Mouse (Mus musculus) brain, embryonic 14.5 days (tissue): ENCODE measurements around the gene Ntrk3. TPM values are rescaled to one million over a fixed set of nuclear protein-coding genes. Genes with fewer than 3 reads are reported as not detected.
A peak's percentile ranks its signal among the peaks of the same experiment; 100 is the strongest.

ENCODE experiments used
- DNase-seq: peaks from one replicate; pipeline ENCODE4 v3.0.0-alpha.2; 2011; ENCODE audit warnings: low read depth
- CTCF ChIP-seq: fragments of 200-500 bp; IDR thresholded peaks from 2 replicates; pipeline ENCODE4 v1.5.1; 2012; ENCODE audit warnings: inconsistent platforms, mild to moderate bottlenecking, moderate library complexity, borderline replicate concordance; ENCODE audit not compliant: insufficient read depth, insufficient read length; ENCODE audit errors: extremely low read depth
- POLR2A ChIP-seq: fragments of 200-500 bp; IDR thresholded peaks from 2 replicates; pipeline ENCODE4 v1.6.1; 2012; ENCODE audit warnings: mild to moderate bottlenecking, inconsistent platforms, borderline replicate concordance; ENCODE audit not compliant: poor library complexity, insufficient read depth, insufficient read length, severe bottlenecking; ENCODE audit errors: extremely low read depth
- polyA plus RNA-seq: library from polyadenylated mRNA; depleted of rRNA; stranded (reverse); fragments of >200 nt; gene quantifications from 2 replicates; pipeline ENCODE4 v1.2.3, GENCODE M21; 2012; rRNA removed

Gene Ntrk3
- polyA plus RNA-seq, result 49.7 and 56.0 TPM in 2 replicates

GRCm38 (mm10) chr7:78737614-78738210 lies at the start of gene Ntrk3:
Ntrk3 (minus strand) TSS chr7:78738012.
- DNase-seq, result no peak
- no peak for TF ChIP-seq CTCF
- no peak for TF ChIP-seq POLR2A

- no peak for TF ChIP-seq POLR2A
- no peak for TF ChIP-seq CTCF
- peak; percentile 28 for DNase-seq
These were observed 48.1 kb upstream of the Ntrk3 start for GRCm38 (mm10) chr7:78785906-78786305.

- no peak for TF ChIP-seq CTCF
- peak; percentile 49; the same call in 1 of the 2 replicates for TF ChIP-seq POLR2A
- peak; percentile 96 for DNase-seq
These were observed 45.1 kb upstream of the Ntrk3 start, which contains the start of the genes Mrps11 and Mrpl46 for GRCm38 (mm10) chr7:78782639-78783581. Mrps11 (plus strand) TSS chr7:78783119. Mrpl46 (minus strand) TSS chr7:78783531.

GRCm38 (mm10) chr7:78778741-78779140 lies 40.9 kb upstream of the Ntrk3 start:
- no peak for TF ChIP-seq POLR2A
- TF ChIP-seq CTCF, result no peak
- DNase-seq, result no peak

- no peak for DNase-seq
- TF ChIP-seq CTCF, result no peak
- TF ChIP-seq POLR2A, result no peak
These were observed 33.1 kb upstream of the Ntrk3 start for GRCm38 (mm10) chr7:78770936-78771335.

DNA sequence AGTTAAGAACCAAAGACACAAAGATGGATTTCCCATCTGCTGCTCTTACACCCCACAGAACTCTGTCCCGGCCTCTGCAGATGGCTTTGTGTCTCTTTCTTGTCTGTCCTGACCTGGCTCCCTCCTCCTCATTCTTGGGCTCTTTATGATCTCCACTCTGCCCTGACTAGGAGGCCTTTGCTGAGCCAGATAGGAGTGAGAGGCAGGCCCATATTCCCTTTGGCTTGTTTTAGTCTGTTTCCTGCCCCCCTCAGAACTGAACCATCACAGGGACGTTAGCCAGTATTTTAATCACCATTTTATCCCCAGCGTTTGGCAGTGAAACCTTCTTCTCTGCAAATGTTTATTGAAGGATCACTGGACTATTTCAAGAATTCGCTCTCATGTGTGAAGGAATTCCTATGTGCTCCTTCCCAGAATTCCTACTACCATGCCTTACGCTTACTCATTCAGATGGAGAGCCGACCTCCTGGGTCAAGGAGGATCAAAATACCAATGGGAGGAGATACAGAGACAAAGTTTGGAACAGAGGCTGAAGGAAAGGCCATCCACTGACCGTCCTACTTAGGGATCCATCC lies 31.4 kb upstream of the Ntrk3 start:
- TF ChIP-seq CTCF (no peak), POLR2A (no peak)
- DNase-seq, result no peak

GRCm38 (mm10) chr7:78767929-78768531 lies 30.2 kb upstream of the Ntrk3 start:
- TF ChIP-seq CTCF, result no peak
- TF ChIP-seq POLR2A, result no peak
- peak; percentile 73 for DNase-seq

DNA sequence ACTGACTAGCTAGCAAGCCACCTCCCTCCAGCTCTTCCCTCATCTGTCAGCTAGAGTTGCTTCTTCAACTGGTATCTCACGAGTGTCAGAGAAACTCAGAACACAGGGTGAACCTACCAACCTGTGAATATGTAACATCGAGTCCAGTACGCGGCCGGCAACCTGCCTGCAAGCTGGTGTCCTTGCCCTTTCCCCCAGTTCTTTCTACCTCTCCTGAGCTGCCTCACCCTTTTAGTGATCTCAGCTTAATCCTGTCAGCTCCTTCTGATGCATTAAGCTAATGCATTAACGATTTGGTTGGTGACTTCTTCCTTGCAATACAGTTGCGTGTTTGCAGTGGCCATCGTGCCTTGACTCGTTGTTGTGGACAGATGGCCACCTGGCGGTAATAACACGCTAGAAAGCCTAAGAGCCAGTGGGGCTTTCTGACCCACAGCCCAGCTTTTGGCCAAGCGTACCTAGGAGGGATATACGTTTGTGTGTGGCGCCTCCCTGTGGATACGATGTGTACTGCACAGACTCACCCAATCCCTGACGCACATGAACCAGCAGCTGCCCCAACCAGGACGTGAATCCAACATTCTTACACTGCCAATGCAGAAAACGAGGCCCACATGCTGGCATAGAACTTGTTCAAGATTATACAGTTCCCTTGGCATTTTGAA lies 28.3 kb upstream of the Ntrk3 start:
- TF ChIP-seq CTCF, result peak; percentile 88
- no peak for TF ChIP-seq POLR2A
- peak; percentile 93 for DNase-seq

- DNase-seq, result peak; percentile 31
- TF ChIP-seq POLR2A (no peak), CTCF (no peak)
These were observed 27.4 kb upstream of the Ntrk3 start for GRCm38 (mm10) chr7:78765215-78765631.

DNA sequence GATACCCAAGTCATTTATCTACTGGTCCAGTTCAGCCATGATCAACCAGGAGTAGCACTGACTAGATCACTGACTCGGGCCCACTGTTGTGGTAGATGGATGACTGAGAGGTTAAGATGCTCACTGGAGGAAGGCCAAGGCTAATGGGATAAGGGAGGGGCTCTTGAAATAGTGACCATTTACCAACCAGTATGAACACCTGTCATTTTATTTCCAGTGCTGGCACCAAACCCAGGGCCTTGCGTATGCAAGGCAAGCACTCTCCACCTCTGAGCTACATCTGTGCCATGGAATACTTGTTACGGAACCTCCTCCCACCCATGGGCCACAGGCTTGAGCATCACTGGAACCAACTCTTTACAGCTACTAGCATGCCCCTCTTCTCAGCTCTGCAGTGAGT lies 26.0 kb upstream of the Ntrk3 start:
- TF ChIP-seq POLR2A, result no peak
- TF ChIP-seq CTCF, result no peak
- no peak for DNase-seq
